Mouse (Mus musculus) embryo, embryonic 9.5 days (tissue): ENCODE data around the gene Ccdc86.

Experiments
- DNase-seq: peaks from one replicate; pipeline ENCODE4 v3.0.0-alpha.2; 2017; ENCODE audit errors: extremely low spot score

Gene Ccdc86

DNA sequence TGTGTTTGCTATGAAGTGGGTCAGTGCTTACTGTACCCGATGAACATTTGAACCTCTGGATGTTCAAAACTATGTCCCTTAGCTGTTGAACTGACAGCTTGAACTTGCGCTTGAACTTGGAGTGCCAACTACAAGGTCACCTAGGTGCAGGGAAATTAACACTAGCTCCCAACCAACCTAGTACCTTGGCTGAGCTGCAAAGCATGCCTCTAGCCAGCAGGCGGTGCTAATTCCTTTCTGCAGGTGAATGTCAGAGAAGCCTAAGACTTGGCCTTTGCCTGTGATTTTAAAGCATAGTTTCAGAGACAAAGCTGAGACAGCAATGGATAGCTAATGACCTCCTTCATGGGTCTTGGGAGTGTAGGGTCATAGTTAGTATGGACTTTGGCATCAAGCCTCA is 41.2 kb downstream of the Ccdc86 start:
- DNase-seq, result peak; percentile 57

DNA sequence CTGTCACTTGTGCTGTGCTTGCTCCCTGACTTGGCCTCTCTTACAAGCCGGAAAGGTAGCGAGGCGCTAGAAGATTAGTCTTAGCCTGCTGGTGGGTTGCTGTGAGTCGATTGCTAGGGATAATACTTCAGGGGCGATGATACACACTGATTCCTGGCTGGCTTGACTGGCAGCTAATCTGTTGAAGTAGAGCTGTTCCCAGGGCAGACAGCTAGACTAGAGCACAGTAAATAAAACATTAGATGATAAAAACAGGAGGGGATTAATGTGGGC is 43.4 kb downstream of the Ccdc86 start:
- DNase-seq, result no peak

DNA sequence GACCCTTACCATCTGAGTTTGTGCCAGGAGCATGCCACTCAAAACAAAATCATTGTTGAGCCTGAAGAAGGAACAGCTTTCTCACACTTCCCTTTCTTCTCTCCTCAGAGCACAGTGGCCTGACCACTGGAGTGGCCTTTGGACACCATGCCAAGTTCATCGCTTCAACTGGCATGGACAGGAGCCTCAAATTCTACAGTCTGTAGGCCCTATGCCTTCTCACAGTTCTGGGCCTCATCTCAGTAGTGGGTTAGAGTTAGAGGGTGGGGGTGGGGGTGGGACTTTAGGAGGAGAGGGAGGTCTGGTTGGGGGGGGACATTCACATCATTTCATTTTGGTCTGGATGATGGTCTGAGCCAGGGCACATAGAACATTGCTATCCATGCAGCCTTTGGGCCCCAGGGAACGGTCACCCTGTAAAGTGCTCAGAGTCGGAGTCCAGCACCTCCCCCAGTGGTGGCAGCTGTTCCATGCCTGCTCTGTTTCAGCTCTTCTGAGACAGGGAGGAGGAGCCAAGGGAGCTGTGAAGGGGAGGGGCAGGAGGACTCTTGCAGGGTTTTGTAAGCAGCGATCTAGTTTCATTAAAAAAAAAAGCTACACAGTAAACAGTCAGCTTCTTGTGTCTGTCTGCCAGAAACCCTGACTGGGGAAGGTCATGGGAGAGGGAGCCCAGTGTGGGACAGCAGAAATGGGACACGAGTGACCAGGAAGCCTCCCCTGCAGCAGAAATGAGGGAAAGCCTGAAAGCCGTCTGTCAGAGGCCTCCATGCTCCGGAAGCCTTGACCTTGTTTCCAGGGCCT is 43.9 kb downstream of the Ccdc86 start:
- DNase-seq, result no peak

DNA sequence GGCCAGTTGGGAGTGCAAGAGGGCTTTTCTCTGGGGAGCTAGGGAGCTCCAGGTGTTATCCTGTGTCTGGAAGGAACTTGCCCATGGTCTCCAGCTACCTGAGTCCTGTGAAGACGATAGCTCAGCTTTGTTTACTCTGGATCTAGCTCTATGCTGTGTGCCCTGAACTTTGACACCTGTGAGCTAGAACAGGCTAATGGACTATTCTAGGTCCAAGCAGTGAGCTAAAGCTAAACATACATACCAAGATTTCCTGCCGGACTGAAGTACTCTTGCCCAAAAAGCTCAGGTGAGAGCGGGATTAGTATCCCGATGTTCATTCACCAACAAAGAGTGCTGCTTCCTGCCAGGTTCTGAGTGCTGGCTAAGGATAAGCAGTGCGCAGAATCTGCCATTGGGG is 44.6 kb downstream of the Ccdc86 start:
- no peak for DNase-seq

DNA sequence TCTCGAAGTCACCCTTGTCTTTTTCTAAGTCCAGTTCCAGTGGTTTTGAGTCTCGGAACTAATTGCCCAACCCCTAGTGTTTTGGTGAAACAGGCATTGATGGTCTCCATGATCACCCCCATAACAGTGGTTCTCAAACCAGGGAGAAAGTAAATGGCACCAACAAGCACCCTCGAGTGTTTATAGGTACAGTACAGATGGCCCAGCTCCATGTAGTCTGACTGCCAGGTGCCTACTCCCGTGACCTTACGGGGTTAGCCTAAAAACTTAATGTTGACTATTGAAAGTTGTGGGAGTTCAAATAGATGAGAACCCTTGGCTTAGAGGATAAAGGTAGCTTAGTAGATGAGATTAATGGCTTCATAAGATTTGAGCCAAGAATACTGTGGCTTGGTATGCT is 48.0 kb downstream of the Ccdc86 start:
- DNase-seq, result no peak

DNA sequence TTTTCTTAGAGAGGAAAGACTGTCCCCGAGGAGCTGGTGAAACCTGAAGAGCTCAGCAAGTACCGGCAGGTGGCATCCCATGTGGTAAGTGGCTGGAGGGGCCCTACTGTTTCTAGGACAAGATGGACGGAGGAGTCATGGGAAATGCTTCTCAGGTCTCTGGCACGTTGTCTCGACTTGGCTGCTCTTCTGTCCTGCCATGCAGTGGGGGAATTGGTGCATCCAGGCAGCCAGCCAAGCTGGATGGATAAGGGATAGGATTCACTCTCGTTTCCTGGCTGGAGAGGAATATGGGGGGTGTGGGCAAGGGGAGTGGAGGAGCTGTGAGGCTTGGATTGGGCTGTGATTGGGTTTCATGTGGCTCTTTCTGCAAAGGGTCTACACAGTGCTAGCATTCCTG is 48.8 kb downstream of the Ccdc86 start:
- DNase-seq, result no peak

DNA sequence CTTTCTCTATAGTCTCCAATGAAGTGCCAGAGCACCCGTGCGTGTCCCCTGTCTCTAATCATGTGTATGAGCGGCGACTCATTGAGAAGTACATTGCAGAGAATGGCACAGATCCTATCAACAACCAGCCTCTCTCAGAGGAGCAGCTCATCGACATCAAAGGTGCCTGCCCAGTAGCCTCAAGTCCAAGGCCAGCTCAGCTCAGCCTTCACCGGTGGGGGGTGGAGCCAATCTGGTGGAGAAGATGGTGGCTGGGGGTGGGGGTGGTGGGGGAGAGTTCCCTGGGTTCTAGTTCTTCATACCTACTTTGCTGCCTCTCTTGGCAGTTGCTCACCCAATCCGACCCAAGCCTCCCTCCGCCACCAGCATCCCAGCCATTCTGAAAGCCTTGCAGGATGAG is 51.6 kb downstream of the Ccdc86 start:
- no peak for DNase-seq

DNA sequence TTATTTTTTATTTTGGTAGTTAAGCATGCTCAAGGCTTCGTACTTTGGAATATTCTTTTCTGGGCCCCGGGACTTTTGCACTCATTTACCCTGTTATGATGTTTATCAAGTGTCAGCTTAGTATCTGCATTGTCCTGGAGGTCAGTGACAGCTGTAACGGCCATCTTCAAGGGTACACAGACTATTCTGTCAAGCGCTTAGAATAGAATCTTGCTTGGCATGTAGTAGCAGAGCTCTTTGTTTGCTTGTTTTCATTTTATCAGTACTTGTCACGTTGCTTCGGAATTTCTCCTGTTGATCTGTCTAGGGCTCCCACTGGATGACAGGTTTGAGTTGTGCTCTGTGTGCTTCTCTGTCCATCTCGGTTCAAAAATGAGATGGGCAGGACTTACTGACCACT is 52.2 kb downstream of the Ccdc86 start:
- DNase-seq, result no peak

DNA sequence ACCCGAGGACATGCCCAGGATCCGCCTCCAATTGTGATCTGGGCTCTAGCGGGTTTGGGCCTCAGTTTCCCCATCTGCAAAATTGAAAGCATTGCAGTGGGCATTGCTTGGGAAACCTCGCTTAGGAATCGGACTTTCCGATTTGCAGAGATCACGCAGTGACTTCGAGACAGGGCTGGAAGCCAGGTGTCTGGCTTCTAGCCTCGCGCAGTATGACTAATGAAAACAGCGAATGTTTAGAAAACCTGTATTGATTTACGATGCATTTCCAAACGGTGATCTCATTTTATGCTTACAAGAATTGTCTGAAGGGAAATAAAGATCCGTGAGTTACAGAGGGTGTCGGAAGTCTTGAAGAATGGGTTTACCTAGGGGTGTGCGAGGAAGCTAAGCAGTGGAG is 53.4 kb downstream of the Ccdc86 start:
- no peak for DNase-seq

DNA sequence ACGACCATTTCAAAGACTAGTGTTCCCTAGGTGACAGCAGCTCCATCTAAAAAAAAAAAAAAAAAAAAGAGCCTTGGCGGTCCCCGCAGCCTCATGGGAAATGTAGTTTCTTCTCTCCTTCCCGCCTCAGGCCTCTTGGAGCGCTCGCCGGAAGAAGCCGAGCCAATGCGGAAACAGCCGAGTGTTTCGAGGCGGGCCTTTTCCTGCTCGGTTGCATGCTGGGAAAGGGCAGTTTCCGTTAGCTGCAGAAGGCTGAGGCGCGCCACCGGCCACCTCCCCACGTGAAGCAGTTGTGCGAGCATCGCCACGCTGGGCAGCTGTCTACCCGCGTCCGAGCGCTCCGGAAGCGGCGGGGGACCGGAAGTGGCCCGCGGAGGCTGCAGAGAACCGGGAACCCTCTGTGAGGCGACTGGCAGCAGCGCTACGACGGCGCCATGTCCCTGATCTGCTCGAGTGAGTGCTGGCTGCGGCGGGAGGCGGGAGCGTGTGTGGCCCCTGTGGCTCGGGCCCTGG is 54.0 kb downstream of the Ccdc86 start, which contains the start of gene Prpf19:
TSS of gene Prpf19 (plus strand) at position 216 of the 513 bp plus-strand sequence.
- peak; percentile 96 for DNase-seq

DNA sequence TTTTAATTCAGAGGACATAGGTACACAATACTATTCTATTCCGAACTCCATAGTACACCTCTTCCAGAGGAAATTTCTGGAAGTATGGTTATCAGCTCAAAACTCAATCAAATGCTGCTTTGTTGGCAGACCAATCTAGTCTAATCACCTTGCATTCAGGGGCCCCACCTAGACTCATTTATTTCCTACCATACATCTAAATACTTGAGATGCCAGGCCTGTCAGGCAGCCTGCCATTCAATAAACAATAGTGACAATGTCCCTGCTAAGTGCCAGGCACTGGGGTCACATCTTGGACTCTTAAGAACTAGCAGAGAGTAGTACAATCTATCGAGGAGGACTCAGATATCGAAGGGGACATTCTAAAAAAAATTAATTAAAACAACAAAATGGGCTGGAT is 56.9 kb downstream of the Ccdc86 start:
- DNase-seq, result no peak
